Mouse (Mus musculus) erythroblast, embryonic 14.5 days (primary cell): ENCODE data around the gene Ercc1.

Experiments
- GATA1 ChIP-seq: IDR thresholded peaks from 2 replicates; pipeline ENCODE4 v1.6.1; 2012; ENCODE audit warnings: low read length, inconsistent platforms, mixed read lengths
- TAL1 ChIP-seq: IDR thresholded peaks from 3 replicates; pipeline ENCODE4 v1.6.1; 2012; ENCODE audit warnings: low read length, inconsistent platforms, mixed read lengths

DNA sequence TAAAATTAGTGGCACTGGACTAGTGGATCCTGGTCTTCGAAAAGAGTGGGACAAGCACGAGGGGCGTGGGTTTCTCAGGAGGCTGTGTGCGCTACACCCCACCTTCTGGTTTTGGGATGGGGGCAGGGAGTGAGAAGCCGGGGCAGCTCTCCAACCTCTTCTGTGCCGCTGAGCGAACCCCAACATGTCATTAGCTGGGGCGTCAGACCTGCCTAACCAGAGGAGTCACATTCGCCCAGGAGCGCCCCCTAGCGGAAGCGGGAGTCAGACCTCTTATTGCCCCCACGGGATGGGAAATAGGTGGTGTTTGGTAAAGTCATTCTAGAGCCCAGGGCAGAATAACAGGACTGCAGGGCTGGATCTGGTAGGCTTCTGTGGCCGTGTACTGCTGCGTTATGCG is 17.1 kb downstream of the Ercc1 start:
- no peak for TF ChIP-seq TAL1
- no peak for TF ChIP-seq GATA1
